Mouse (Mus musculus): Measurements from ENCODE around the gene Sv2c.

- TF ChIP-seq CTCF (IDR thresholded peaks at IDR 0.05; ENCODE audit: extremely low read depth, insufficient read depth, insufficient read length, insufficient replicate concordance) (no peak), POLR2A (IDR thresholded peaks at IDR 0.05; ENCODE audit: low read depth, low read length) (no peak)
Measured at GRCm38 (mm10) chr13:96110767-96111166, 21.6 kb downstream of the Sv2c start.

All from spleen, adult 2 months (tissue).